Mouse (Mus musculus) naive thymus-derived CD4-positive, alpha-beta T cell, adult 5 months (primary cell): ENCODE results near the gene Eid2b. TPM values are rescaled to one million over a fixed set of nuclear protein-coding genes. Genes with fewer than 3 reads are reported as not detected.

Source experiments
- polyA plus RNA-seq: library from polyadenylated mRNA; unstranded; fragments of 100-300 nt; shearing (Covaris generic); gene quantifications from one replicate; pipeline ENCODE4 v1.2.1, GENCODE M21; 2017

Gene Eid2b
- 3.7 TPM for polyA plus RNA-seq

GRCm38 (mm10) chr7:28277615-28278278 lies at the start of gene Eid2b:
TSS of gene Eid2b (plus strand) at chr7:28277739.

GRCm38 (mm10) chr7:28267129-28268041 lies 10.2 kb upstream of the Eid2b start, which contains the start of gene Eid2:
TSS of gene Eid2 (plus strand) at chr7:28267881.

GRCm38 (mm10) chr7:28290638-28291590 lies 13.4 kb downstream of the Eid2b start, which contains the start of gene Selenov:
TSS of gene Selenov (minus strand) at chr7:28291186.

GRCm38 (mm10) chr7:28301616-28302433 lies 24.3 kb downstream of the Eid2b start, which contains the start of gene Dll3:
TSS of gene Dll3 (minus strand) at chr7:28302238.

GRCm38 (mm10) chr7:28311926-28312543 lies 34.5 kb downstream of the Eid2b start, which contains the start of gene Timm50:
TSS of gene Timm50 (minus strand) at chr7:28312072.

Other genes with a start within 250 kb of the Eid2b start
- 174 TPM for gene Psmc4, start 227.6 kb upstream of the Eid2b start, polyA plus RNA-seq
- not detected for gene Fcgbp, start 206.5 kb upstream of the Eid2b start, polyA plus RNA-seq
- gene 9530053A07Rik, start 148.3 kb upstream of the Eid2b start, polyA plus RNA-seq: not detected
- 228 TPM for gene Fbl, start 108.0 kb upstream of the Eid2b start, polyA plus RNA-seq
- gene Dyrk1b, start 98.3 kb upstream of the Eid2b start, polyA plus RNA-seq: 10.3 TPM
- gene Eid2, start 9.9 kb upstream of the Eid2b start, polyA plus RNA-seq: 6.6 TPM
- gene Selenov, start 13.4 kb downstream of the Eid2b start, polyA plus RNA-seq: not detected
- gene Dll3, start 24.5 kb downstream of the Eid2b start, polyA plus RNA-seq: not detected
- gene Timm50, start 34.3 kb downstream of the Eid2b start, polyA plus RNA-seq: 55.8 TPM
- 213 TPM for gene Supt5, start 61.0 kb downstream of the Eid2b start, polyA plus RNA-seq
- gene Rps16, start 72.9 kb downstream of the Eid2b start, polyA plus RNA-seq: 983 TPM
- 48.9 TPM for gene Plekhg2, start 94.9 kb downstream of the Eid2b start, polyA plus RNA-seq
- gene Zfp36, start 102.5 kb downstream of the Eid2b start, polyA plus RNA-seq: 189 TPM
- gene Med29, start 115.0 kb downstream of the Eid2b start, polyA plus RNA-seq: 23.0 TPM
- gene Paf1, start 115.2 kb downstream of the Eid2b start, polyA plus RNA-seq: 170 TPM
- 436 TPM for gene Gmfg, start 159.7 kb downstream of the Eid2b start, polyA plus RNA-seq
- 2.3 TPM for gene Lrfn1, start 174.2 kb downstream of the Eid2b start, polyA plus RNA-seq
- not detected for gene Ifnl2, start 232.7 kb downstream of the Eid2b start, polyA plus RNA-seq
- not detected for gene Ifnl3, start 245.1 kb downstream of the Eid2b start, polyA plus RNA-seq